Mouse (Mus musculus): ENCODE measurements around the gene Baiap2.

Baiap2 gene

GRCm38 (mm10) chr11:119942727-119943427, at the start of gene Baiap2:
Gene Baiap2 (plus strand): TSS chr11:119942763.
- peak; percentile 99 for DNase-seq (ENCODE audit: low spot score)

- DNase-seq (ENCODE audit: low spot score) = no peak
Measured at GRCm38 (mm10) chr11:119893667-119894236, 48.8 kb upstream of the Baiap2 start.

GRCm38 (mm10) chr11:119894634-119895033, 47.9 kb upstream of the Baiap2 start:
- peak; percentile 28 for DNase-seq (ENCODE audit: low spot score)

GRCm38 (mm10) chr11:119897041-119897440, 45.5 kb upstream of the Baiap2 start:
- no peak for DNase-seq (ENCODE audit: low spot score)

- no peak for DNase-seq (ENCODE audit: low spot score)
Measured at GRCm38 (mm10) chr11:119898976-119899375, 43.6 kb upstream of the Baiap2 start.

GRCm38 (mm10) chr11:119901174-119901573, 41.4 kb upstream of the Baiap2 start:
- no peak for DNase-seq (ENCODE audit: low spot score)

- no peak for DNase-seq (ENCODE audit: low spot score)
Measured at GRCm38 (mm10) chr11:119902891-119903290, 39.7 kb upstream of the Baiap2 start.

- DNase-seq (ENCODE audit: low spot score) = peak; percentile 46
Measured at GRCm38 (mm10) chr11:119904621-119905286, 37.8 kb upstream of the Baiap2 start.

GRCm38 (mm10) chr11:119905794-119906193, 36.8 kb upstream of the Baiap2 start:
- no peak for DNase-seq (ENCODE audit: low spot score)

- DNase-seq (ENCODE audit: low spot score) = no peak
Measured at GRCm38 (mm10) chr11:119907006-119907650, 35.4 kb upstream of the Baiap2 start.

GRCm38 (mm10) chr11:119907711-119908110, 34.9 kb upstream of the Baiap2 start:
- no peak for DNase-seq (ENCODE audit: low spot score)

- DNase-seq (ENCODE audit: low spot score) = peak; percentile 62
Measured at GRCm38 (mm10) chr11:119909436-119909835, 33.1 kb upstream of the Baiap2 start.

GRCm38 (mm10) chr11:119912845-119913244, 29.7 kb upstream of the Baiap2 start:
- DNase-seq (ENCODE audit: low spot score) = peak; percentile 71

GRCm38 (mm10) chr11:119913291-119913934, 29.1 kb upstream of the Baiap2 start, which contains the start of gene Chmp6:
Gene Chmp6 (plus strand): TSS chr11:119913441.
- DNase-seq (ENCODE audit: low spot score) = peak; percentile 81

- DNase-seq (ENCODE audit: low spot score) = no peak
Measured at GRCm38 (mm10) chr11:119913935-119914314, 28.6 kb upstream of the Baiap2 start.

- no peak for DNase-seq (ENCODE audit: low spot score)
Measured at GRCm38 (mm10) chr11:119914381-119914780, 28.2 kb upstream of the Baiap2 start.

GRCm38 (mm10) chr11:119915666-119916065, 26.9 kb upstream of the Baiap2 start:
- DNase-seq (ENCODE audit: low spot score) = no peak

- DNase-seq (ENCODE audit: low spot score) = peak; percentile 66
Measured at GRCm38 (mm10) chr11:119916102-119916790, 26.3 kb upstream of the Baiap2 start.

GRCm38 (mm10) chr11:119916834-119917469, 25.6 kb upstream of the Baiap2 start:
- no peak for DNase-seq (ENCODE audit: low spot score)

- DNase-seq (ENCODE audit: low spot score) = no peak
Measured at GRCm38 (mm10) chr11:119918521-119918920, 24.0 kb upstream of the Baiap2 start.

- no peak for DNase-seq (ENCODE audit: low spot score)
Measured at GRCm38 (mm10) chr11:119919432-119919831, 23.1 kb upstream of the Baiap2 start.
